Mouse (Mus musculus) embryonic facial prominence, embryonic 14.5 days (tissue): ENCODE data around the gene Ankdd1a. TPM values are rescaled to one million over a fixed set of nuclear protein-coding genes. Genes with fewer than 3 reads are reported as not detected.

Source experiments
- ATAC-seq: fragments of 200-750 bp; cut with Nextera tagmentation; 2 replicates; pipeline ENCODE4 v1.8.0; 2017; ENCODE audit warnings: low read depth, moderate number of reproducible peaks, moderate TSS enrichment
- DNase-seq: peaks from one replicate; pipeline ENCODE4 v3.0.0-alpha.2; 2015; ENCODE audit warnings: low spot score
- H3K27ac ChIP-seq: fragments of 300-500 bp; sonication (generic); replicated peaks from 2 replicates; pipeline ENCODE4 v1.5.1; 2014; ENCODE audit warnings: low read depth, mild to moderate bottlenecking, low read length, moderate library complexity
- H3K27me3 ChIP-seq: fragments of 300-500 bp; sonication (generic); replicated peaks from 2 replicates; pipeline ENCODE4 v1.6.1; 2014; ENCODE audit warnings: low read length; ENCODE audit not compliant: control insufficient read depth, insufficient read depth
- H3K36me3 ChIP-seq: fragments of 300-500 bp; sonication (generic); 2 replicates; pipeline ENCODE4 v1.6.1; 2014; ENCODE audit warnings: low read length, mixed read lengths; ENCODE audit not compliant: control insufficient read depth, insufficient read depth
- H3K4me1 ChIP-seq: fragments of 300-500 bp; sonication (generic); 2 replicates; pipeline ENCODE4 v1.6.1; 2014; ENCODE audit warnings: antibody characterized with exemption, low read length; ENCODE audit not compliant: control insufficient read depth, insufficient read depth
- H3K4me2 ChIP-seq: fragments of 300-500 bp; sonication (generic); 2 replicates; pipeline ENCODE4 v1.6.1; 2014; ENCODE audit warnings: low read depth, mild to moderate bottlenecking, low read length, moderate library complexity, mixed read lengths
- H3K4me3 ChIP-seq: fragments of 300-500 bp; sonication (generic); 2 replicates; pipeline ENCODE4 v1.5.1; 2014; ENCODE audit warnings: low read depth, mild to moderate bottlenecking, low read length
- H3K9ac ChIP-seq: fragments of 300-500 bp; sonication (generic); 2 replicates; pipeline ENCODE4 v1.6.1; 2014; ENCODE audit warnings: low read depth, mild to moderate bottlenecking, low read length, moderate library complexity, mixed read lengths
- H3K9me3 ChIP-seq: fragments of 300-500 bp; sonication (generic); 2 replicates; pipeline ENCODE4 v1.6.1; 2016; ENCODE audit warnings: low read length; ENCODE audit not compliant: control insufficient read depth
- WGBS: fragments of 180-500 bp; shearing (Covaris S2); extraction: QIAGEN DNeasy Blood & Tissue Kit; methylation state at CpG from one replicate; pipeline ENCODE4 v1.1.7; 2014; 5-methylcytosine and 5-hydroxymethylcytosine counted together
- polyA plus RNA-seq: library from polyadenylated mRNA; unstranded; fragments of >200 nt; fragmentation: Nextera tagmentation; extraction: Ambion mirVana; gene quantifications from 2 replicates; pipeline ENCODE4 v1.2.1, GENCODE M21; 2014

Ankdd1a gene
- polyA plus RNA-seq, 1 experiment from 2014 or later: not detected

DNA sequence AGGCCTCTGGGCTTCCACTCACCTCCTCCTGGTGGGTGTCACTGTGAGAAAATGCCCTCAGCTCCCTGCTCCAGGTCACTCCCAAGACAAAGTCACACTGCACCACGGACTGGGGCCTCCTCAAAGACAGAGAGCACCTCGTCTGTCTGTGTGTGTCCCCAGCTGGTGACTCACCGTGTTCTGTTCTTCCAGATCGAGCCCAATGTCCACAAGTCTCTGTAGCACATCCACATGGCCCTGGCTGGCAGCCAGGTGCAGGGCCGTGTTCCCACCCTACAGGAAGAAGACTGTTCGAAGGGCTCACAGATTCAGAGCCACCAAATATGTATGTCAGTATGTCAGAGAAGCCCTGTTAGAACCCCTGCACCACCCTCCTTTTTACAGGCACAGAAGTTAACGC is 11.5 kb downstream of the Ankdd1a start:
- Histone ChIP-seq H3K4me1 (no peaks in the 10 kb centered on the region), H3K36me3 (no peaks in the 10 kb centered on the region), H3K9me3 (no peaks in the 10 kb centered on the region), H3K27ac (no peak overlapping the region), H3K4me2 (no peak overlapping the region), H3K9ac (no peak overlapping the region), H3K4me3 (no peak overlapping the region), H3K27me3 (no peaks in the 10 kb centered on the region)
- DNase-seq: no peak
- 63% methylated on average over 7 of the region's 7 CpGs for WGBS
- ATAC-seq: no peak

DNA sequence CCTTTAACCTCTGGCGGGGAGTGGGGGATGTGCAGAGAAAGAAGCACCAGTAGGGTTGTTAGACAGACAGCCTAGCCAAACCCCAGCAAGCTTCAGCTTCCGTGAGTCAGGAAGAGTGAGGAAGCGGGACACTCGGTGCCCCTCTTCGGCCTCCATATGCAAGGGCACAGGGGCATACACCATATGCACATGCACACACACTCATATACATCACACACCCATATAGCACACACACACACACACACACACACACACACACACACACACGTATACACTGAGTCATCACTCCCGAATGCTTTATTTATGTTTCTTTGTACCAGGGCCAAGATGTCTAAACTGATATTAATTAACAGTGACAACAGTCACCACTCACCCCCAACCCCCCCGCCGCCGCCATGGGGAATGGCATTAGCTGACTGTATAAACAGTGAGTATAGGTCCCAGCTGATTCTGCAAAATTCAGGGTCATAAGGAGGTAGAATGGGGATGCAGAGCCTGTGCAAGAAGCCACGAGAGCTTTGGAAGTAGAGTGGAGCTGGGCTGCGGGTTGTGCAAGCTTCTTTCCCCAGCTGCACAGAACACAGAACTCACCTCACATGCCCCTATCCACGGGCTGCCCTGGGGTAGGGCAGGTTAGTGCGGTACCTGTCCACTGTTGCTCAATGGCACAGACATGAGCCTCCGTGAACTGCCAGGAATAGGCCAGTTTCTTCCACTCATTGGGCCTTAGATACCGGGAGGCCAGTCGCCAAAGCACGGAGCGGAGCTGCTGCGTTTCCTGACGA is 17.1 kb downstream of the Ankdd1a start:
- no peaks in the 10 kb centered on the region for H3K27me3 ChIP-seq
- no peak overlapping the region for H3K27ac ChIP-seq
- H3K4me3 ChIP-seq: no peak overlapping the region
- H3K36me3 ChIP-seq: no peaks in the 10 kb centered on the region
- ATAC-seq (no peak; the same call in 1 of the 2 replicates), DNase-seq (no peak)
- H3K4me1 ChIP-seq: no peaks in the 10 kb centered on the region
- H3K9ac ChIP-seq: no peak overlapping the region
- H3K4me2 ChIP-seq: no peak overlapping the region
- no peaks in the 10 kb centered on the region for H3K9me3 ChIP-seq
- WGBS: 69% methylated on average over 20 of the region's 21 CpGs

DNA sequence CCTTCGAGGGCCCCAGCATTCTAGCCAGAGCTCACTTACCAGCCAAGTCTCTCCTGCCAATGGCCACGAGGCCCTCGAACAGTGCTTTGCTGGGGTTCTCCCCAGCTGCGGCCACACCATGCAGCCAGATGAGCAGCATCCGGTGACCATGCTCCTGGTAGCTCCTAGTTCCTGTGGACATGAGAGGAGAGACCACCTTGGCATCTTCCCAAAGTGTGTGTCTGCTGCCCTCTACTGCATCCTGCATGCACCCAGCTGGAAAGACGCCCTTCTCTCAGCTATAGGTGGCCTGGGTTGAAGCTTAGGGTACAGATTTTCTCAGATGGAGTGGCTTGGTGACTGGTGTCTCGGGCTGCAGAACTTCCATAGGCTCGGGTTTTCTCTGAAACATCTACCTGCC is 17.8 kb downstream of the Ankdd1a start:
- H3K27me3 ChIP-seq: no peaks in the 10 kb centered on the region
- DNase-seq (peak; percentile 69), ATAC-seq (no peak)
- no peak overlapping the region for H3K4me2 ChIP-seq
- no peaks in the 10 kb centered on the region for H3K4me1 ChIP-seq
- 47% methylated on average over 8 of the region's 8 CpGs for WGBS
- no peaks in the 10 kb centered on the region for H3K36me3 ChIP-seq
- no peak overlapping the region for H3K4me3 ChIP-seq
- H3K9me3 ChIP-seq: no peaks in the 10 kb centered on the region
- no peak overlapping the region for H3K27ac ChIP-seq
- no peak overlapping the region for H3K9ac ChIP-seq

DNA sequence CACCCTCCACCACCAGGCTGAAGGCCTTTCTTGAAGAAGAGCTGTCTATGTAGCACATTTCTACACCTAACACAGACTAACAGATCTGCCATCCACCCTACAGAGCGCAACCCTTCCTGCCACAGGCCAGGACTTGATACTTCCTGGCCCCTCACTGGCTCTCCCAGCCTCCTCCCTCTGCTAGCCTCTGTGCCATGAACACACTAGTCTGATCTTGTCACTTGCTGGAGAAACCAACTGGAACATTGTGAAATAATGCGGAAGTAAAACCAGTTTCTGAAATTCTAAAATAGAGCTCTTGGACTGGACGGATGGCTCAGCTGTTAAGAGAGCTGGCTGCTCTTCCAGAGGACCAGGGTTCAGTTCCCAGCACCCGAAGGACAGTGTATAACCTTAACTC is 27.1 kb downstream of the Ankdd1a start:
- Histone ChIP-seq H3K27me3 (no peaks in the 10 kb centered on the region), H3K4me3 (no peak overlapping the region), H3K9ac (no peak overlapping the region), H3K4me2 (no peak overlapping the region), H3K9me3 (no peaks in the 10 kb centered on the region), H3K27ac (no peak overlapping the region), H3K4me1 (no peaks in the 10 kb centered on the region), H3K36me3 (0 out of 2 replicates have a peak, but pooled peaks cover 4% of the 10 kb centered on the region)
- DNase-seq (no peak), ATAC-seq (no peak)
- 91% methylated on average over 4 of the region's 4 CpGs for WGBS

DNA sequence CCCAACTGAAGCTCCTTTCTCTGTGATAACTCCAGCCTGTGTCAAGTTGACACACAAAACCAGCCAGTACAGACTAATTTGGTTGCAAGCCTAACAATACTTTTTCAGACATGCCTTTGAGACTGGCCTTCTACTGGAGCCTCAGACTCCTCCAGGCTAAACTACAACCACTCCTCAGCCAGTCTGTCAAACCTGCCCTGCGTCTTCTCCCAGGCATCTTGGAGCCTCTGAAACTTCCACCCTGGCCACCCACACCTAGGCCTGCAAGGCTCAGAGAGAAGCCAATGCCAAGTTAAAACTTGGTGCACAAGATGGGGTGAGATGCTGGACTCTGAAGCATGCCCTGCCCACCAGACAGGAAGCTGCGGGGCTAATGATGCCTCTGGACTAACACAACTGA is 27.6 kb downstream of the Ankdd1a start:
- Histone ChIP-seq H3K4me3 (no peak overlapping the region), H3K4me2 (no peak overlapping the region), H3K9ac (no peak overlapping the region), H3K9me3 (no peaks in the 10 kb centered on the region), H3K36me3 (peaks cover 8% of the 10 kb centered on the region), H3K27me3 (no peaks in the 10 kb centered on the region), H3K27ac (no peak overlapping the region), H3K4me1 (no peaks in the 10 kb centered on the region)
- ATAC-seq (no peak), DNase-seq (no peak)
- WGBS: 80% methylated on average over 2 of the region's 2 CpGs

DNA sequence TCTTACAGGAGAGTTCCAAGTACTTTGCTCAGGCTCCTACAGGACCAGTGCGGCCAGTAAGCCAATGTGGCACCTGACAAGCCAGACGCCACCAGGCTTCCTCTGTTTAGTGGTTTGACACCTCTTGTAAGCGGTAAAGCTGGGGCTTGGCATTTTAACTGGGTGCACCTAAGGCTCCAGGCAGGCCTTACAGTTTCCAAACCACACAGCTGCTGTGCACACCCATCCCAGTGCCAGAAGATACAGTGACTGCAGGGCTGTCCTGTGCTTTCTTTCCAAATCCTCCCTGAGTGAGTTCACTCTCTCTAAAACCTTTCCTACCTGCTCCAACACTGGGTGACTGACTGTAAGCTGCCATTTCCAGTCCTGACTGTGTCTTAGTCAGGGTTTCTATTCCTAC is 28.5 kb downstream of the Ankdd1a start:
- 93% methylated on average over 3 of the region's 3 CpGs for WGBS
- Histone ChIP-seq H3K4me3 (no peak overlapping the region), H3K4me2 (no peak overlapping the region), H3K9me3 (no peaks in the 10 kb centered on the region), H3K27me3 (no peaks in the 10 kb centered on the region), H3K27ac (no peak overlapping the region), H3K9ac (no peak overlapping the region), H3K4me1 (no peaks in the 10 kb centered on the region), H3K36me3 (peaks cover 17% of the 10 kb centered on the region)
- DNase-seq (no peak), ATAC-seq (no peak)

DNA sequence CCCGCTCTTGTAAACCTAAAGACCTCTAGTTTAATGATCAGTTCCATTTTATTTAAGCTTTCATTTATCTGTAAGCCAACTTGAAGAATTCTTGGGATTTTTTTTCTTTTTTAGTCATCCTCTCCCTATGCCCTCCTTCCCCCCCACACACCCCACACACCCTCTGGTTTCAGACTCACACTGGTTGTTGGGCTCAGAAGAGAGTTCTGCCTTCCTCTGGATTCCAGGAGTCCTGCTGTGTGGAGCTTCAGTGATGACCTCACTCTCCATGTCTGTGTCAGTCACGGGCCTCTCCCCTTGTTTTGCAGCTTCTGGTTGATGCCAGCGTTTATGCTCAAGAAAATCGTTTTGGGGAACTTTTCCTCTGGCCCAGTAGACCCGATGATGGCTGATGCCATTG is 39.9 kb downstream of the Ankdd1a start:
- H3K27me3 ChIP-seq: no peaks in the 10 kb centered on the region
- ATAC-seq (no peak), DNase-seq (no peak)
- no peak overlapping the region for H3K4me2 ChIP-seq
- H3K36me3 ChIP-seq: peaks cover 92% of the 10 kb centered on the region
- H3K4me1 ChIP-seq: no peaks in the 10 kb centered on the region
- H3K4me3 ChIP-seq: no peak overlapping the region
- 82% methylated on average over 5 of the region's 5 CpGs for WGBS
- H3K9me3 ChIP-seq: no peaks in the 10 kb centered on the region
- no peak overlapping the region for H3K27ac ChIP-seq
- no peak overlapping the region for H3K9ac ChIP-seq

DNA sequence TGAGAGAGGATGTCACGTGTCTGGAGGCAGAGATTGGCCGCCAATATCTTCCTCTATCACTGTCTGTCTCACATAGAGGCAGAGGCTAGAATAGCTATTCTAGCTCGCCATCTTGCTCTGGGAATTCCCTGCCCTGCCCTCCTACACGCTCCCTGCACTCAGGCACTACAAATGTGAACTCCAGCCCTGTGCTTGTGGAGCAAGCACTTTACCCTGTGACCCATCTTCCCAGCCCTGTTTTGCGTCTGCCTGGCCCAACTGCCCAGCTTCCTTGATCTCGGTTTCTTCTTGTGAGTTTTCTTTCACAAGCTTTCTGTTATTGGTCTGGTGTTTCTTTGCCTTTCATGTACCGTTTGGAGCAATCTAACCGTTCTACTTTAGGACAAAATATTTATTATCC is 40.8 kb downstream of the Ankdd1a start:
- ATAC-seq (no peak), DNase-seq (no peak)
- no peaks in the 10 kb centered on the region for H3K4me1 ChIP-seq
- H3K27ac ChIP-seq: no peak overlapping the region
- H3K4me2 ChIP-seq: no peak overlapping the region
- 83% methylated on average over 8 of the region's 8 CpGs for WGBS
- no peaks in the 10 kb centered on the region for H3K9me3 ChIP-seq
- H3K4me3 ChIP-seq: no peak overlapping the region
- no peak overlapping the region for H3K9ac ChIP-seq
- peaks cover 91% of the 10 kb centered on the region for H3K36me3 ChIP-seq
- no peaks in the 10 kb centered on the region for H3K27me3 ChIP-seq

DNA sequence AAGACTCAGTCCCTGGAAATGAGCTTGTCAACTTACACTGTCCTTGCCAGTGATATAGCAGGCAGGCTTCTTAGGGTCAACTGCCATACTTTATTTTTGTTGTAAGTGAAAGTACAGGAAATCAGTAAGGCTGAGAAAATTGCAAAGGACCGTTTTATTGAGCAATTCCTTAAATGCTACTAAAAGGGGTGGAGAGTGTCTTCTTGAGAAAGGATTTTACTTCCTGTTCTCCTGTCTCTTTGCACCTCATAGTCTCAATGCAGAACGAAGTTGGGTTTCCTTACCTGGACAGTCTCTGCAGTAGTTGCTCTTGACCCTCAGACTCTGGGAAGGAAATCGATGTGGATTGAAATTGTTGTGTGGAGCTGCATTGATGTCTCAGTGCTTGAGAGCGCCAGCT is 47.2 kb downstream of the Ankdd1a start:
- whole genome bisulfite sequencing: 86% methylated on average over 4 of the region's 4 CpGs
- ATAC-seq (no peak), DNase-seq (no peak)
- H3K4me1 ChIP-seq: peaks cover 3% of the 10 kb centered on the region; the same call in 1 of the 2 replicates
- H3K4me3 ChIP-seq: no peak overlapping the region
- no peaks in the 10 kb centered on the region for H3K9me3 ChIP-seq
- H3K27ac ChIP-seq: no peak overlapping the region
- H3K9ac ChIP-seq: no peak overlapping the region
- H3K27me3 ChIP-seq: no peaks in the 10 kb centered on the region
- H3K36me3 ChIP-seq: peaks cover 66% of the 10 kb centered on the region
- no peak overlapping the region for H3K4me2 ChIP-seq
